Mouse (Mus musculus) heart, adult 9 months (tissue): ENCODE measurements around the gene Bok.
A peak's percentile ranks its signal among the peaks of the same experiment; 100 is the strongest.

Source experiments
- DNase-seq, 2 experiments: peaks; one replicate each; pipeline ENCODE4 v3.0.0; 2022; ENCODE audit warnings: low spot score in 2 of 2

Gene Bok

DNA sequence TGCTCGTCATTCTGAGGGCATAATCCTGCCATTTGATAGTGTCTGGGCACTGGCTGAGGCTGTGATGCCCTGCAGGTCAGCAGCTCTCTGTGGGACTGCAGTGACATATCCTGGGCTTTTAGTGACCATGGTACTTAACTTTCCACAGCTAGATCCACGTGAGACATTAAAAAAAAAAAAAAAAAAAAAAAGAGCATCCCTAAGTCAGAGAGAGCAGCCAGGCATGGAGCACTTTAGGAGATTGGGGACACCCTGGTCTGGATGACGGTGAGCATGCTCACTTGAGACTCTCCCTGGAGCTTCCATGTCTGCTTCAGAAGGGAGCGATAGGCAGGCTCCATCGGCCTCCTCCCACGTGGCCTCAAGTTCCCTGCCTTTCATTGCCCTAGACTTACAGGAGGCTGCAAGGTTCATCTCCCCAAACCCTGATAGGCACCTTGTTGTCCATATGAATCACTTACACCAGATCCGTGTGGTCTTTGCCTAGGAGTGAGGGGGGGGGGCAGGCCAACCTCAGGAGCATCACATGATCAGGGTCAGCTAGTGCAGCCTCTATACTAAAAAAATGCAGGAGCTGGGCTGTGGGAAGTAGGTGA, 4.5 kb downstream of the Bok start:
- no peak for DNase-seq

DNA sequence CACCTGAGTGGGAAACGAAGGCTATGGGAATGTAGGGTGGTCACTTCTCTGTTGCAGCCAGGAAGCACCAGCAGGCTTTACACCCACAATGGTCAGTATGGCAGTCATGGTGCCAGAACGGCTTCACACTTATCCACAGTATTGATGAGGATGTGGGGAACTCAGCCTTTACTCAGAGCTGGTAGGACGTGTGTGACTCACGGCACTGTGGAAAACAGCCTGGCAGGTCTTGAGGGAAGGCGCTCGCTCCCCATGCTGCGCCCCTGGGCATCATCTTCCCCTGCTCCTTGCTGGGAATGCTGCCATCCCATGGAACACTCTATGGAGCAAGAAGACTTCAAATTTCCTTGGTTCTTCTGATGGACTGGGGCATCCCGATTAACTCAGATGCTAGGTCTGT, 5.6 kb downstream of the Bok start:
- no peak for DNase-seq

DNA sequence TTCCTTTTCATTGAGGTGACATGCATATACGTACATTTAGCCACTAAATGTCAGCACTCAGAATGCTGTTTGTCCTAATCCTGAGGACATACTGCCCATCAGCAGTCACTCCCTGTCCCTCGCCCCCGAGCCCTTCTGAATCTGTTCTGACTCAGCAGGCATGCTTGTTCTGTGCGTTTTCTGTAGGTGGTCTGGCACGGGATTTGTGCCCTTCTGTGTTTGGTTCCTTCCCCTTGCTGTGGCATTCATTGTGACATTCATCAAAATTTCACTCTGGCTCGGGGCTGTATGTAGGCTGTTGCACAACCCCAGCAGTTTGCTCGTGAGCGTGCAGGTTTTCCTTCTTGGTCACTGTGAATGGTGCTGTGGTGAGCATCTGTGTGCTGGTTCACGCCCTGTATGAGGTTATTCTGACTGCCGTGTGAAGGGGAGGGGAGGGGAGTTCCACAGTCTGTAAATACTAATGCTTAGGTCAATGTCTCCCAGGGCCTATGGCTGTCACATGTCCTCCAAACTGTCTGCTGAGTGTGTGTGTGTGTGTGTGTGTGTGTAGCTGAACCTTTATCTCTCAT, 6.4 kb downstream of the Bok start:
- no peak for DNase-seq

DNA sequence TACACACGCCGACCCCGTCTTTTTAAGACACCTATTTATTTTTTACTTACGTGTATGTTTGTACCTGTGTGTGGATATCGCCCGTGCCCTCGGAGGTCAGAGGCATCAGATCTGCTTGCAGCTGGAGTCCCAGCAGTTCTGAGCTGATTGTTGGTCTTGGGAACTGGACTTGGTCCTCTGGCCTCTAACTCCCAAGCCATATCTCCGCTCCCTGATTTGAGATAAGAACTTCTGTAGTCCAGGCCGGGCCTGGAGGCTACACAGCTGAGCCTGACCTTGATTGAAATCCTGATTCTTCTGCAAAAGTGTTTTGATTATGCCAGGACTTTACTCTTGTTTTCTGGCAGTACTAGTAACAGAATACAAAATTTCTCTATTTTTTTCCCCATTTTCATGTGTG, 7.3 kb downstream of the Bok start:
- no peak for DNase-seq

DNA sequence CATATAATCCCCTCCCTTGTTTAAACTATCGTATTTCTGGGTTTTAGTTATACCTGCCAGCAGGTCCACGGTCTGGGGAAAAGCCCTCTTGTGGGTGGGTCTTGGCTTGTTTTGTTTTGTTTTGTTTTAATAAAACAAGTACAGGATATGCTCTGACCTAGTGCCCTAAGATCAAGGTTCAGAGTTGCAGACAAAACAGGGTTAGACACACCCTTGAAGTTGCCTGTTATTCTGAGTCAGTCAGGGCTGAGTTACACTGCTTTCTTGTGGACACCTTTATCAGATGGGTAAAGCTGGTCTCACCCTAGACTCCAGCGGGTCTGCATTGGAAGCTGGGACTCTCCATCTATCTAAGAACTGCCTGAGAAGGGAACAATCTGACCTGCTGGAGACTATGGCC, 8.0 kb downstream of the Bok start:
- no peak for DNase-seq

DNA sequence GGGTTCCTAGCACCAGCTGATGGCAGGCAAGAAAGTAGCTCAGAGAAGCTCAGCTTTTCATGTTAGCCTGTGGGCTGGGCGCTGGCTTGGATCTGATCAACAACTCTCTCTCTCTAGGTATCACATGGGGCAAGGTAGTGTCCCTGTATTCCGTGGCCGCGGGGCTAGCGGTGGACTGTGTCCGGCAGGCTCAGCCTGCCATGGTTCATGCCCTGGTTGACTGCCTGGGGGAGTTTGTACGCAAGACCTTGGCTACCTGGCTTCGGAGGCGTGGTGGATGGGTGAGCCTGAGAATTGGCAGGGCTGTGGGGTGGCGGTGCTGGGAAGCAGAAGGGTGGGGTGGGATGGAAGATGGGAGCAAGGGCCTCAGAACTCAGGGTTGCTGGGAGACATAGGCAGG, 8.5 kb downstream of the Bok start:
- no peak for DNase-seq

DNA sequence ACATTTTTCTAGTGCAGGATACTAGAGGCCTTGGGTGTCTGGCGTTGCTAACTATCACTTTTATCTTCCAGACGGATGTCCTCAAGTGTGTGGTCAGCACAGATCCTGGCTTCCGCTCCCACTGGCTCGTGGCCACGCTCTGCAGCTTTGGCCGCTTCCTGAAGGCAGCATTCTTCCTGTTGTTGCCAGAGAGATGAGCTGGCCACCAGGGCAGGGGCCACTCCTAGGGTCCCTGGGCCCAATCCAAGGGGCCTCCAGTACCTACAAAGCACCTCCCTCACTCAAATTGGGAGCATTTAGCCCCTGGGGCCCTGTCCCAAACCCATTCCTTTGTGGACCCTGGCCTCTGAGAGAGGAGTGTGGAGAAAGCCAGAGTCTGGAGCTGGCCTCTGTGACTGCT, 9.5 kb downstream of the Bok start:
- peak; percentile 81 to 82 for DNase-seq

DNA sequence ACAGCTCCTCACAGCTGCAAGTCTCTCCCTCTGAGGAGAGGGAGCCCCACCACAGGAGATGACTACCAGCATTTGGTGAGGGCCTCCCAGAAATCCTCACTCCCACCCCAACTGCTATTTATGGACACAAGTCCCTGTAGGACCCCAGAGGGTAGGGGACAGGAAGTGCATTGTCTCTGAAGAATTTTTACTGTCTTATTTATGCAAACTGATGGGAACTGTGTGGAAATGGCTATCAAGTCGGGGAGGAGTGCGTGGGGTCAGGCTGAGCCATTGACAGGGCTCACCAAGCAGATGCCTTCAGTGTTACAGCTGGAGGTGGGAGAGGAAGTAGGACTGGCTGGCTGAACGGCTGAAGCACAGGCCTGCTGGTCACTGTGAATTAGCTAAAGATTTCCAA, 11.9 kb downstream of the Bok start:
- DNase-seq: no peak

DNA sequence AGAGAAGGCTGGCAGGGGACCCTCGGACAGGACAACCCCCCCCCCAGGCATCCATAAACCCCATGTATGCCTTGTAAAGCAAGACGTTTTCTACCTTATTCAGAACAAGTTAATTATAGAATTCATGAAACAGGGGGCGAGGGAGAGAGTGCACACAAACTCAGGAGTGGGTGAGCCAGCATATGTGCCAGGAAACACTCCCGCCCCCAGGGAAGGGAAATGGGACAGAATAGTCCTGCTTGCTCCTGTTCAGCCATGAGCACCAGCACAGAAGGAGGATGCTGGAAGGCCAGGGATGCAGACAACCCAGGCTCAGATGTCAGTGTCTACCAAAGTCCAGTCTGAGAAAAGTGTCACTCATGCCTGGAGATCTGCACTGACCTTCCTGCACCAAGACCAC, 13.7 kb downstream of the Bok start:
- no peak for DNase-seq

DNA sequence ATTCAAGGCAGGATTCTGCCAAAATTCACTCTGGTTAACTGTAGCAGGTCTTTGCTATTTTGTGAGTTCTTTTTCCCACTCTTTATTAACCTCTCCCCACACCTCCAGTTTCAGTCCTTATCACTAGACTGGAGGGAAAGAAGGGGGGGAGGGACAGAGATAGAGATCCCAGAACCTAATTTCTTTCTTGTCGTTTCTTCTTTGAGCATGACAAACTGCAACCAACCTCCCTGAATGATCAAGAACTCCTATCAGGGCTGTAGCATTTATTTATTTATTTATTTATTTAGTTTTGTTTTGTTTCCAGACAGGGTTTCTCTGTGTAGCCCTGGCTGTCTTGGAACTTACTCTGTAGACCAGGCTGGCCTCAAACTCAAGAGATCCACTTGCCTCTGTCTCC, 16.6 kb downstream of the Bok start:
- no peak for DNase-seq

DNA sequence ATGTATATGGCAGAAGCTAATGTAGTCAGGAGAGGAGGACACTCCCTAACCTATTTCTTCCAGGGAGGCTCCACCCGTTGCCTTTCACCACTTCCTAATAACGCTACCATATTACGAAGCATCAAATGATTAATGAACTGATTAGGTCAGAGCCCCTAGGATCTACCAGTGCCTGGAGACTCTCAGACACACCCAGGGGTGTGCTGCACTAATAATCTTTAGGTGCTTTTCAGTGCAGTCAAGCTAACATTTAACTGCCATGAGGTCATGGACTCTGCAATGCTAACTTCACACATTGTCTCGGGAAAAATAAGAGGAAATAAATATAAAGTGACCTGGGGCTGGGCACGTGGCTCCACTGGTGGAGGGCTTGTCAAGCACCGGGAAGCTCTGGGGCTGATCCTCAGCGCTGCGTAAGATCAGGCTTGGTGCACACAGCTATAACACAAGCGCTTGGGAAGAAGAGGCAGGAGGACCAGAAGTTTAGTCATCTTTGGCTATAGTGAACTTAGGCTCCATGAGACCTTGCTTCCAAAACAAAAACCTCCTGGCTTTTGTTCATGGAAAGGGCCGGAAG, 18.1 kb downstream of the Bok start:
- no peak for DNase-seq

DNA sequence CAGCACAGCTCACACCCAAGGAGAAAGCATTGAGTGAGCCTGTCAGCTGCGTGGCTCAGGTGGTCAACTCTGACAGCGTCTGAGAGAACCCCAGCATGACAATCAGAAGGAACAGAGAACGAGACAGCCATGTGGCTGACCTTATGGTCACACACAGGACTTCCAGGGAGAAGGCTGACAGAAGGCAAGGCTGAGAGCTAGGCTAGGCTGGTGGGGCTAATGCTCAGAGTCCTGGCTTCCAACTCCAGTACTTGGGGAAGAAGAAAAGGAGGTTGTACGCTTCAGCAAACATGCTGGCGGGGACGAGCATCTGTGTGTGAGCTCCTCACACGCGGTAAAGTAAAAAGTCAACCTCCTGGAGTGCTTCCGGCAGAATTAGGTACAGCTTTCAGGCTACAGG, 18.9 kb downstream of the Bok start:
- DNase-seq: no peak

DNA sequence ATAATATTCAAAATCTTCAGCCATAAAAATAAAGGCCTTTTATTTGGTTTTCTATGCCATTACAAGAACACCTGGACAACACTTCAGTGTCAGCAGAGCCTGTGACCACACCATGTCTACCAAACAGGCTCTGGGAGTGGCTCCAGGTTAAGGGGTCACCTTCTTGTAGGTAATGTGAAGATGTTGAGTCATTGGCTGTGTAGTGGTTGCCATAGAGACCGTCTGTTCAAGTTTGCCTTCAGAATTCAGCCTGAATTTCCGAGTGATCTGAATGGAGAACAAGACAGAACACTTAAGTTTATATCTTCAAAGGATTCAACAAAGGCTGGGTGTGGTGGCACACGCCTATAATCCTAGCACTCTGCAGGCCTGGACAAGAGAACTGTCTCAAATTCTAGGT, 19.9 kb downstream of the Bok start:
- DNase-seq: no peak

DNA sequence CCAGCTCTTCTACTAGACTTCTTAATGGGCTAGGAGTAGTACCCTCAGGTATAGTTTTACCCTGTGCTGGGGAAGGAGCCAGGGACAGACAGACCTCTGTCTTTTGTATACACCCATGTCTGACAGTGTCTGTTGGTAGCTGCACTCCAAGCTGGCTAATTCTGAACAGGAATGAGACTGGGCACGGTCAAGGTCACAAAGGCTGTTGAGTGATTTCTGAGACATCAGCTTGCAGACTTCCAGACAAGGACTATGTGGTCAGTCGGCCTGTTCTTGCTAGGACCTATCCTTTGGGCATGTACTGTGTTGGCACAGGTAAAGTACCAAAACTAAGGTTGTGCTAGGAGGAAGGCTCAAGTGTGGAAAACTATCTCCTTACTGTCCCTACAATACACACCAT, 30.7 kb downstream of the Bok start:
- DNase-seq: no peak

DNA sequence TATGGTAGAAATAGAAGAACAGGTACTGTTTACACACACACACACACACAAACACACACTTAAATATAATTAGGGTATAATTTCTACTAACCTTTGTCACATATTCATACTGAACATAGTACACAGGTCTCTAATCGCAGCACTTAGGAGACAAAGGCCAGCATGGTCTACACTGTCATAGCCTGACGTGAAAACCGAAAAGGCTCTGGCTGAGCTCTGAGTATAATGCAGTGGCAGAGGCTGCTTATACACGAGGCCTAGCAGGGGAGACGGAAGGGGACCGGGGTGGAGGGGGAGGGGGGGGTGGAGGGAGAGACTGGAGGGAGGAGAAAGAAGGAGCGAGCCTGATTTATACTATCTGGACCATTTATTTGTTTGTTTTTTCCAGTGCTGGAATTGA, 36.1 kb downstream of the Bok start:
- no peak for DNase-seq

DNA sequence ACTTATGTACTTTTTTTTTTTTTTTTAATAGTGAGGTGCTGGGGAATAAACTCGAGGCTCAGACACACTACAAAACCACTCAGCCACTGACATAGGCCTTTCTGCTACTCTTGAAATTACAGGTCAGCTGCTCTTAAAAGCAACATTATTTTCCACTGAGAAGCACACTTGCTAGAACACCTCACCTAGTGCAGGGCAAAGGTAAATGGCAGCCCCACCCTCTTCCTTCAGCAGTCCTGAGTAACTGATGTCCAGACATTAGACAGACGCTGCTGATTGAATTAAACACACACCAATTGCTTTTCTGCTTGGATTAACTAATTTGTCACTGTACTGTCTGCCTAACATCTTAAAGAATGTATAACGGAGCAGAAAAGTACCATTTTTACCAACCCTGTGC, 39.2 kb downstream of the Bok start:
- DNase-seq: no peak

DNA sequence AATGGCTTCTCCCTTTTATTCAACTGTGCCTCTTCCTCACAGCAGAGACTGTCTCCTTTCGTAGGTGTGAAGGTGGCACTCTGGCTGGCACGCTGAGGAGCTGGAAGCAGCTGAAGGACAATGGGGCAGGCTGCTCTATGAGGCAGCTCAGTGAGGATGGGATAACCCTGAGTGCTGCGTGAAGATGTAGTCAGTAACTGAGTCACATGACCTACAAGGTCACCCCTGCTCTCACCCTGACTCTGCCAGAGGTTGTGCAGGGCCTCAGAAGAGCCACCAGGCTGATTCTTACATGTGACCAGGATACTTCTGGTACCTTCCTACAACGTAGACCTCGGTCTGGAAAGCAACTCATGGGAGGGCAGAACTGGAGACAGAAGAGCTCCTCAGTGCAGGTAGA, 40.2 kb downstream of the Bok start:
- DNase-seq: no peak

DNA sequence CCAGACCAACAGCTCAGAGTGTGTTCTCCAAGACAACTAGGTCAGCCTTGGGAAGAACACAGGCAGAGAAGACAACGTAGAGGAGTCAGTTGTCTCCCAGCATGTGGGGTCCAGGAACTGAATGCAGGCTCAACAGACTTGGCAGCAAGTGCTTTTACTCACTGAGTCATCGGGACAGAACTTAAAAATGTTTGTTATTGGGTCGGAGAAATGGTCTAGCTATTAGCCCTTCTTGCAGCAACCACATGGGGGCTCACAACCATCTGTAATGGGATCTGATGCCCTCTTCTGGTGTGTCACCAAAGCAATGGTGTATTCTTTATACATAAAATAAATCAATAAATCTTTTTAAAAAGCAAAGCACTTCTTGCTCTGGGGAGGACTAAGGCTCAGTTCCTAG, 40.7 kb downstream of the Bok start:
- DNase-seq: no peak

DNA sequence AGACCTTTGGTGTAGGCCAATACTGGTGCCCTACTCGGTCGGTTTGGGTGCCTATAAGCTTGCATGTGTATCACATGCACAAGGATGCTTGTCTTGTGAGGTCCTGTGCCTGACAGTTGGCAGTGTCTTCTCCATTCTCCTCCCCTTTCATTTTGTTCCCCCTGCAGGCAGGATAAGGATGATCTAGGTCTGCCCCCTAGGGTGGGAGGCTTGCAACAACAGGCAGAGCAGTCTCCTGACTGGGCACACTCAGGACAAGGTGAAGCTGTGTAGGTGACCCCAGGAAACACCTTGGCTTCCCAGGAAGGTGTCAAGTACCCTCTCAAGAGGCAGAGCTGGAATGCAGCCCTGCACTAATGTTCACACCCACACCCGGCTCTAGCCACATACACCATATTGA, 41.5 kb downstream of the Bok start:
- DNase-seq: peak; percentile 51 to 58

DNA sequence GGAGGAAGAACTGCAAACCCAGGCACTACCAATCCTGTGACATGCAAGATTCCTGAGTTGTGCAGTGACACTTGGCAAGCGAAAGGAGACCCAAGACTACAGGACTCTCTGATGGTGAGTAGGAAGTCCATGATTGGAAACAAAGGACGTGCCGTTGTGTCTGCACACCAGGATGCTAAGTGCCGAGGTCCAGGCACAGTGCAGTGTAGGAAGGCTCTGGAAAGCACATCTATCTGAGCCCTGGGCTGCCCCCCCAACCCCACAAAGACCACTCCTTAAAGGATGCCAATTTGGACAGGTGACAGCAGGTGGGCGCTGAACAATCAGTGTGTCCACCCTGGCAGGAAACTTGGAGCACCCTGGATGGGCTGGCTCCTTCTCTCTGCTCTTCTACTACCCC, 45.6 kb downstream of the Bok start:
- no peak for DNase-seq

DNA sequence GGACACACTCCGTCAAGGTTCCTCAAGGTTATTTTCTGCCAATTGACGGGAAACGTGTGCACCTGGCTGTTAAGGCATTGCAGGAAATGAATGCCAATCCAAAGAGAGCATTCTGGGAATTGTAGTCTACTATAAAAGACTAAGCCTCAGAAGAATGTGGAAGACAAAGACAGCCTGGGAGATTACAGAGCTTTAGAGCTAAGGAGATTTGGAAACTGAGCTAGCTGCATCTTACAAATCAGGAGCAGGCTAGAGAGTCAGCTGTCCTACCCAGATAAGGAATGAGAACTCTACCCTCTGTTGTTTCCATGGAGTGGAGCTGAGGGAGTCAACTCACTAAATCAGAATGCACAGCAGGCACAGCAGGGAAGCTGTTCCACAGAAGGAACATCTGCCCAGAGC, 46.4 kb downstream of the Bok start:
- no peak for DNase-seq

DNA sequence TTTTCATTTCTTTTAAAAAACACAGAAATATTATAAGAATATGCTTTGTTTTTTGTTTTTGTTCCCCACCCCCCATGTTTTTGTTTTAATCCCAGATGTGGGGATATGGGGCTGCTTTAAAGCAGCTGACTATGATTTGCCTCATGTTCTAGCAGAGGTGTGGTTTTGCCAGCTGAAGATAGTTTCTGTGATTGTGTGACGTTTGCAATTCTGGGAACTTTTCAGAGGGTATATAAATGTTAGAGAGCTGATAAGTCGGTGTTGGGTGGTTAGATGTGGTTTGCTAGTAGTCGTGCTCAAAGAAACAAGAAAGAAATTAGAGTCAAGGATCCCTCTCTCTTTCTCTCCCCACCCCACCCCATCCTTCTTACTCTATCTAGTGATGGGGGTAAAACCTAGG, 50.4 kb downstream of the Bok start:
- DNase-seq: no peak

DNA sequence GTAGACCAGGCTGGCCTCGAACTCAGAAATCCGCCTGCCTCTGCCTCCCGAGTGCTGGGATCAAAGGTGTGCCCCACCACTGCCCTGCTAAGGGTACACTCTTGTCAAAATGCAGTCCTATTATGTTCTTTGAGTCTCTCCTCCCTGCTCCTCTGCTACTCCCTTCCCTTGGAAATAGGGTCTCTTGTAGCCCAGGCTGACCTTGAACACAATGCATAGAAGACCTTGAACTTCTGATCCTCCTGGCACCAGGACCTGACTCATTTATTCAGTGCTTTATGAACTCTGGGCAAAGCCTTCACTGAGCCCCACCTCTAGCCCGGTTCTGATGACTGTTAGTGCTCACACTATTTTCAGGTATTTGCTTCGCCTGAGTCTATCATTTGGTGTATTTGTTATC, 52.3 kb downstream of the Bok start:
- no peak for DNase-seq

DNA sequence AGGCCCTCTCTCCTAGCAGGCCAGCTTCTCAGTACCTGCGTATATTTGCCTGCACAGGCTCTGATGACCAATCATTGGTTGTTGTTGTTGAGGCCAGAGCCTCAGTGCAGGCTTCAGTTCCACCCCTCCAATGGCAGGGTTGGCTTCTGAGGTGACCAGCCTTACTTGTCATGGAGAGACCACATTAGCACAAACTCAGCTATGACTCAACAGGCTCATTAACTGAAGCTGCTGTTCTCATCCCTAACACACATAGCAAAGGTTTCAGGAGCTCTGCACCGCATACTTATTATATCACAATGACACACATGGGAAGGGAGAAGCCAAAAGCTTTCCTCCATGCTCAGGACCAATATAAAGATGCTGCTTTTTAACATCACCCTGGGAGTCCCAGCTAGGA, 55.2 kb downstream of the Bok start:
- no peak for DNase-seq
